Comparison of ENCODE assay signal across 12 mouse cellular contexts in genomic region chr2:27301444-27302111, GRCm38 (mm10). TPM values are rescaled to one million over a fixed set of nuclear protein-coding genes. Genes with fewer than 3 reads are reported as not detected.
A peak's percentile ranks its signal among the peaks of the same experiment; 100 is the strongest.
DNase-seq lines count a peak whose midpoint lies in the region; ATAC-seq and TF ChIP-seq lines count a peak whose summit lies in the region.
"Had no signal": no experiment of that assay in that cellular context is flagged by ENCODE, and none has a peak within 500 bp of the region (broad histone marks: within the 10 kb centered on the region; RNA-seq: fewer than 3 reads in every experiment).

No protein-coding gene starts in this region.

- TF ChIP-seq CTCF in brain, embryonic 14.5 days (IDR thresholded peaks at IDR 0.05; ENCODE audit: borderline replicate concordance, extremely low read depth, insufficient read depth, insufficient read length) = no peak
- TF ChIP-seq CTCF in thymus, adult 2 months (IDR thresholded peaks at IDR 0.05; ENCODE audit: borderline replicate concordance, control insufficient read depth, extremely low read depth, insufficient read depth, low read length, poor library complexity) = no peak

- no peak for TF ChIP-seq POLR2A in brain, embryonic 14.5 days (IDR thresholded peaks at IDR 0.05; ENCODE audit: borderline replicate concordance, extremely low read depth, insufficient read depth, insufficient read length, poor library complexity, severe bottlenecking)
- no peak for TF ChIP-seq POLR2A in thymus, adult 2 months (IDR thresholded peaks at IDR 0.05; ENCODE audit: control insufficient read depth, extremely low read depth, insufficient read depth, low read length, poor library complexity)

- no peak overlapping the region for H3K4me3 ChIP-seq in embryonic facial prominence, embryonic 10.5 days
- H3K4me3 ChIP-seq in hindbrain, embryonic 10.5 days = no peak overlapping the region
- peak overlapping the region; percentile 6; the same call in 1 of the 2 replicates for H3K4me3 ChIP-seq in midbrain, embryonic 10.5 days
- no peak overlapping the region for H3K4me3 ChIP-seq in thymus, adult 2 months (ENCODE audit: control insufficient read depth, insufficient read depth, low read length)
- H3K4me3 ChIP-seq: myocyte had no signal

- no peak for ATAC-seq in granulocyte monocyte progenitor cell, adult 5-6 weeks (replicated peaks; ENCODE audit: poor library complexity, severe bottlenecking)

- no peaks in the 10 kb centered on the region for H3K9me3 ChIP-seq in embryonic facial prominence, embryonic 10.5 days
- H3K9me3 ChIP-seq in hindbrain, embryonic 10.5 days = no peaks in the 10 kb centered on the region
- no peaks in the 10 kb centered on the region for H3K9me3 ChIP-seq in midbrain, embryonic 10.5 days (replicated peaks)

- peaks cover 20% of the 10 kb centered on the region for H3K4me1 ChIP-seq in embryonic facial prominence, embryonic 10.5 days
- H3K4me1 ChIP-seq in hindbrain, embryonic 10.5 days (replicated peaks) = peaks cover 37% of the 10 kb centered on the region
- H3K4me1 ChIP-seq in midbrain, embryonic 10.5 days = peaks cover 26% of the 10 kb centered on the region
- peaks cover 25% of the 10 kb centered on the region for H3K4me1 ChIP-seq in thymus, adult 2 months (replicated peaks; ENCODE audit: control insufficient read depth, insufficient read depth, low read length)

- H3K36me3 ChIP-seq in embryonic facial prominence, embryonic 10.5 days (replicated peaks) = peaks cover 44% of the 10 kb centered on the region
- peaks cover 46% of the 10 kb centered on the region for H3K36me3 ChIP-seq in hindbrain, embryonic 10.5 days
- peaks cover 47% of the 10 kb centered on the region for H3K36me3 ChIP-seq in midbrain, embryonic 10.5 days
- H3K36me3 ChIP-seq in thymus, adult 2 months (ENCODE audit: control insufficient read depth, insufficient read depth, low read length) = no peaks in the 10 kb centered on the region

- WGBS in embryonic facial prominence, embryonic 10.5 days = 75% methylated on average over 12 of the region's 12 CpGs
- WGBS in hindbrain, embryonic 10.5 days = 66% methylated on average over 12 of the region's 12 CpGs
- WGBS in midbrain, embryonic 10.5 days = 70% methylated on average over 12 of the region's 12 CpGs
- WGBS in thymus, adult 2 months = 96% methylated on average over 12 of the region's 12 CpGs

- DNase-seq in brain, embryonic 14.5 days (ENCODE audit: low read depth) = peak; percentile 94
- DNase-seq in embryonic facial prominence, embryonic 10.5 days (ENCODE audit: low spot score) = no peak
- peak; percentile 41 for DNase-seq in hindbrain, embryonic 10.5 days (ENCODE audit: low spot score)
- DNase-seq in midbrain, embryonic 10.5 days (ENCODE audit: low spot score) = peak; percentile 29
- no peak for DNase-seq in thymus, adult 2 months
- no peak for DNase-seq in gastrocnemius, postnatal 10 days
- no peak for DNase-seq in adrenal gland, postnatal 36 days
- DNase-seq: gastrocnemius, postnatal 14 days; kidney, postnatal 25 days; thymus, postnatal 36 days had no signal

- H3K27ac ChIP-seq in embryonic facial prominence, embryonic 10.5 days (replicated peaks) = peak overlapping the region; percentile 65; the same call in 1 of the 2 replicates
- peak overlapping the region; percentile 84 for H3K27ac ChIP-seq in hindbrain, embryonic 10.5 days
- H3K27ac ChIP-seq in midbrain, embryonic 10.5 days (replicated peaks) = peak overlapping the region; percentile 83
- no peak overlapping the region for H3K27ac ChIP-seq in thymus, adult 2 months (ENCODE audit: control insufficient read depth, insufficient read depth, low read length)

- no peaks in the 10 kb centered on the region for H3K27me3 ChIP-seq in embryonic facial prominence, embryonic 10.5 days (replicated peaks; ENCODE audit: low read depth, poor library complexity, severe bottlenecking)
- H3K27me3 ChIP-seq in hindbrain, embryonic 10.5 days (ENCODE audit: insufficient read depth, poor library complexity, severe bottlenecking) = no peaks in the 10 kb centered on the region
- no peaks in the 10 kb centered on the region for H3K27me3 ChIP-seq in midbrain, embryonic 10.5 days (ENCODE audit: low read depth, poor library complexity, severe bottlenecking)
- no peaks in the 10 kb centered on the region for H3K27me3 ChIP-seq in thymus, adult 2 months (ENCODE audit: control insufficient read depth, insufficient read depth, low read length)

RNA-seq across cellular contexts. Expression of gene Sardh, which starts 53.4 kb away (rescaled TPM):
- polyA plus RNA-seq in brain, embryonic 14.5 days (2012; rRNA removed) = 2.8 and 4.7 TPM in 2 replicates
- polyA plus RNA-seq in embryonic facial prominence, embryonic 10.5 days (2016; fragmentation: Nextera tagmentation; extraction: Ambion mirVana) = 1.5 and 2.9 TPM in 2 replicates
- polyA plus RNA-seq in hindbrain, embryonic 10.5 days (2016; fragmentation: Nextera tagmentation; extraction: Ambion mirVana) = 1.9 and 3.9 TPM in 2 replicates
- 1.0 and 3.7 TPM in 2 replicates for polyA plus RNA-seq in midbrain, embryonic 10.5 days (2016; fragmentation: Nextera tagmentation; extraction: Ambion mirVana)
- 10.5 and 12.3 TPM in 2 replicates for polyA plus RNA-seq in thymus, adult 2 months (2012; rRNA removed)
- 1 to 10 TPM; 5.2 to 7.8 TPM for total RNA-seq in gastrocnemius, postnatal 10 days (2021)
- total RNA-seq in granulocyte monocyte progenitor cell, adult 5-6 weeks (2014; fragmentation: Nextera tagmentation) = not detected in 2 replicates
- total RNA-seq in granulocyte monocyte progenitor cell, adult 5-6 weeks (2017) = 0.82 TPM in 1 of 2 replicates, not detected in the other
- total RNA-seq in adrenal gland, postnatal 36 days (2021) = 1 to 10 TPM; 7.8 to 9.2 TPM

Comparison
In these comparisons a context has a peak if more than half of its experiments do, and no peak if none do; other contexts are left out.
1. DNase-seq: peak in brain, embryonic 14.5 days (single experiment), hindbrain, embryonic 10.5 days (single experiment) and midbrain, embryonic 10.5 days (single experiment); none in embryonic facial prominence, embryonic 10.5 days (single experiment), thymus, adult 2 months (single experiment), gastrocnemius, postnatal 10 days (single experiment) and adrenal gland, postnatal 36 days (0 of 2).